Mouse (Mus musculus): ENCODE measurements around the gene Megf9. TPM values are rescaled to one million over a fixed set of nuclear protein-coding genes. Genes with fewer than 3 reads are reported as not detected.

Megf9 gene
- polyA plus RNA-seq, 1 experiment from 2014 or later = 8.4 TPM

- H3K4me3 ChIP-seq (replicated peaks; ENCODE audit: low read length) = no peak overlapping the region
- no peaks in the 10 kb centered on the region for H3K9me3 ChIP-seq (replicated peaks; ENCODE audit: control insufficient read depth, low read length)
- H3K27me3 ChIP-seq (ENCODE audit: control insufficient read depth, insufficient read depth, low read length) = no peaks in the 10 kb centered on the region
- H3K9ac ChIP-seq (ENCODE audit: low read length) = no peak overlapping the region
- peaks cover 6% of the 10 kb centered on the region; the same call in 1 of the 2 replicates for H3K4me1 ChIP-seq (ENCODE audit: control insufficient read depth, insufficient read depth, low read length)
- WGBS = 49% methylated on average over 11 of the region's 11 CpGs
- peak overlapping the region; percentile 62 for H3K27ac ChIP-seq (ENCODE audit: low read length)
- no peak overlapping the region for H3K4me2 ChIP-seq (ENCODE audit: low read depth, low read length)
- no peaks in the 10 kb centered on the region for H3K36me3 ChIP-seq (ENCODE audit: control insufficient read depth, insufficient read depth, low read length)
- ATAC-seq (ENCODE audit: insufficient read depth, low FRiP score) = peak; percentile 44; the same call in 1 of the 2 replicates
Measured at GRCm38 (mm10) chr4:70391760-70392372, 142.9 kb downstream of the Megf9 start.

DNA sequence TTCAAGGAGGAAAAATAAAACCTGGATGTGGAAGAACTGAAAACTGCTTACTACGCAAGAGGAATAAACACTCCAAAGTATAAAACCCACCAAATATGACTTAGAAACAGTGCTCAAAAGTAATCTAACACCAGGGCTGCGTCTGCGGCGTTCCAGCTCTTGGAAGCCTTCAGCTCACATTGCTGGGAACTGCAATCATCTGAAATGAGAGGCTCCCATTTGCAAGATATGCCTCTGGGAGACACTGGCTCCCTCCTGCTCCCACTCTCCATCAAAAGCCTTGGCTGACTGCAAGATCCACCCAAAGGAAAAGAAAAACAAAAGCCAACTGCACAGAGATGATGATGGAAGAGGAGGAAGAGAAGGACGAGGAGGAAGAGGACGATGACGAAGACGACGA is 143.7 kb downstream of the Megf9 start:
- peak overlapping the region; percentile 62 for H3K27ac ChIP-seq (ENCODE audit: low read length)
- no peaks in the 10 kb centered on the region for H3K27me3 ChIP-seq (ENCODE audit: control insufficient read depth, insufficient read depth, low read length)
- no peak overlapping the region for H3K4me2 ChIP-seq (ENCODE audit: low read depth, low read length)
- H3K9ac ChIP-seq (ENCODE audit: low read length) = no peak overlapping the region
- whole genome bisulfite sequencing = 59% methylated on average over 9 of the region's 9 CpGs
- H3K9me3 ChIP-seq (replicated peaks; ENCODE audit: control insufficient read depth, low read length) = no peaks in the 10 kb centered on the region
- no peak overlapping the region for H3K4me3 ChIP-seq (replicated peaks; ENCODE audit: low read length)
- H3K4me1 ChIP-seq (ENCODE audit: control insufficient read depth, insufficient read depth, low read length) = peaks cover 6% of the 10 kb centered on the region; the same call in 1 of the 2 replicates
- ATAC-seq (ENCODE audit: insufficient read depth, low FRiP score) = 0 out of 2 replicates have a peak, but pooled peaks have one; percentile 53
- H3K36me3 ChIP-seq (ENCODE audit: control insufficient read depth, insufficient read depth, low read length) = no peaks in the 10 kb centered on the region

DNA sequence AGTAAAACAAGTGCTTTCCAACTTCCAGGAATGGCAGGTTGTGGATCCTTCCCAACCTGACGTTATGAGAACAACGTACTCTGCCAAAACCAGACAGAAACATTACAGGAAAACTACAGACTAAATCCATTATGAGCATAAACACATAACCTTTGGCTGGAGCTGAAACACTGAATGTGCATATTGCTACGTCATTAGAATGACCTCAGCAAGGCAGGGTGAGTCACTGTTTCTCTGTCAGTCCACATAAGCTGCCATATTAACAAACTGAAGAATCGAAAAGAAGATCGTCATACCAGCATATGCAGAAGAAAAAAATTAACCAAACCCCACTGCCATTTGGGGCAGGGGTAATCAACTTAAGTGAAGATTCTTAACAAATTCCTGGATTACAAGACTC is 148.6 kb downstream of the Megf9 start:
- Histone ChIP-seq H3K4me1 (ENCODE audit: control insufficient read depth, insufficient read depth, low read length) (peaks cover 2% of the 10 kb centered on the region; the same call in 1 of the 2 replicates), H3K4me3 (replicated peaks; ENCODE audit: low read length) (no peak overlapping the region), H3K9ac (ENCODE audit: low read length) (no peak overlapping the region), H3K4me2 (ENCODE audit: low read depth, low read length) (no peak overlapping the region), H3K27me3 (ENCODE audit: control insufficient read depth, insufficient read depth, low read length) (no peaks in the 10 kb centered on the region), H3K9me3 (replicated peaks; ENCODE audit: control insufficient read depth, low read length) (no peaks in the 10 kb centered on the region), H3K27ac (ENCODE audit: low read length) (no peak overlapping the region), H3K36me3 (ENCODE audit: control insufficient read depth, insufficient read depth, low read length) (no peaks in the 10 kb centered on the region)
- WGBS = 69% methylated on average over 5 of the region's 5 CpGs
- no peak for ATAC-seq (ENCODE audit: insufficient read depth, low FRiP score)

GRCm38 (mm10) chr4:70377359-70377758 is 157.4 kb downstream of the Megf9 start:
- H3K27me3 ChIP-seq (ENCODE audit: control insufficient read depth, insufficient read depth, low read length) = no peaks in the 10 kb centered on the region
- WGBS = 81% methylated on average over 4 of the region's 4 CpGs
- H3K36me3 ChIP-seq (ENCODE audit: control insufficient read depth, insufficient read depth, low read length) = no peaks in the 10 kb centered on the region
- no peak overlapping the region for H3K9ac ChIP-seq (ENCODE audit: low read length)
- H3K27ac ChIP-seq (ENCODE audit: low read length) = no peak overlapping the region
- H3K9me3 ChIP-seq (replicated peaks; ENCODE audit: control insufficient read depth, low read length) = no peaks in the 10 kb centered on the region
- no peak overlapping the region for H3K4me2 ChIP-seq (ENCODE audit: low read depth, low read length)
- no peak overlapping the region for H3K4me3 ChIP-seq (replicated peaks; ENCODE audit: low read length)
- no peaks in the 10 kb centered on the region for H3K4me1 ChIP-seq (ENCODE audit: control insufficient read depth, insufficient read depth, low read length)
- ATAC-seq (ENCODE audit: insufficient read depth, low FRiP score) = no peak

Other genes with a start within 250 kb of the Megf9 start
- 13.4 and 14.8 TPM in 2 replicates for gene Cdk5rap2, start 124.6 kb downstream of the Megf9 start, polyA plus RNA-seq (2015; fragmentation: Nextera tagmentation; extraction: Ambion mirVana)

All from stomach, embryonic 16.5 days (tissue).